Mouse (Mus musculus) lung, adult 2 months (tissue): ENCODE data around the gene Glipr2.

Experiments
- CTCF ChIP-seq: fragments of 200-500 bp; IDR thresholded peaks from 2 replicates; pipeline ENCODE4 v1.5.1; 2011; ENCODE audit warnings: mild to moderate bottlenecking, low read length, control low read depth; ENCODE audit not compliant: insufficient read depth
- POLR2A ChIP-seq: fragments of 200-500 bp; IDR thresholded peaks from 2 replicates; pipeline ENCODE4 v1.6.1; 2011; ENCODE audit warnings: low read depth, mild to moderate bottlenecking, control low read depth, low read length, borderline replicate concordance; ENCODE audit errors: extremely low read depth

- no peak for TF ChIP-seq CTCF
- no peak for TF ChIP-seq POLR2A
These were observed 67.0 kb downstream of the Glipr2 start for GRCm38 (mm10) chr4:44024241-44024640.
